Mouse (Mus musculus) bone marrow macrophage, adult 2 months (primary cell): ENCODE measurements around the gene Sstr2.

Experiments
- CTCF ChIP-seq: IDR thresholded peaks from 2 replicates; pipeline ENCODE4 v1.5.1; 2012; ENCODE audit warnings: low read depth, mild to moderate bottlenecking, low read length, moderate library complexity
- POLR2A ChIP-seq: IDR thresholded peaks from 2 replicates; pipeline ENCODE4 v1.6.1; 2012; ENCODE audit warnings: mild to moderate bottlenecking, low read depth, low read length, borderline replicate concordance

DNA sequence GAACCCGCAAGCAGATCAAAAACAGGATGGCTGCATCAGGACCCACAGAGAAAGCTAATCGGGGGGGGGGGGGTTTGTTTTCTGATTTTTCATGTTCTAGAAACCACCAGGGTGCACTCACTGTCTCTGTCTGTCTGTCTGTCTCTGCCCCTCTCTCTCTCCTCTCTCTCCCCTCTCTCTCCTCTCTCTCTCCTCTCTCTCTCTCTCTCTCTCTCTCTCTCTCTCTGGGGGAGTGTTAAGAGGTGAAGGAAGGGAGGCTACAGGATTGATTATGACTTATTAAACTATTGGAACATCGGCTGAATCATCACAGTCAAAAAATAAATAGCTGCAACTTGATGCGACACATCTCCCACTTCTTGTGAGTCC lies 855 bp upstream of the Sstr2 start:
- TF ChIP-seq CTCF (no peak), POLR2A (no peak)
